Mouse (Mus musculus) C2C12 (cell line): ENCODE results near the gene Parpbp. TPM values are rescaled to one million over a fixed set of nuclear protein-coding genes. Genes with fewer than 3 reads are reported as not detected.

Experiments used
- H3K27me3 ChIP-seq: one replicate; pipeline ENCODE4 v1.6.1; 2011; ENCODE audit not compliant: control insufficient read depth, insufficient read depth, insufficient read length
- H3K36me3 ChIP-seq: one replicate; pipeline ENCODE4 v1.6.1; 2011; ENCODE audit not compliant: control insufficient read depth, insufficient read depth
- H3K4me3 ChIP-seq: one replicate; pipeline ENCODE4 v1.5.1; 2011; ENCODE audit warnings: mild to moderate bottlenecking, control low read depth; ENCODE audit not compliant: poor library complexity, insufficient read depth, severe bottlenecking
- H3K79me2 ChIP-seq: one replicate; pipeline ENCODE4 v1.6.1; 2011; ENCODE audit not compliant: control insufficient read depth, insufficient read depth
- H3K79me3 ChIP-seq: one replicate; pipeline ENCODE4 v1.6.1; 2011; ENCODE audit warnings: low read depth, control low read depth
- H3ac ChIP-seq: one replicate; pipeline ENCODE3; 2011; ENCODE audit warnings: low read depth; ENCODE audit not compliant: control insufficient read depth, insufficient read length
- CEBPB ChIP-seq: IDR thresholded peaks from one replicate; pipeline ENCODE4 v1.6.1; 2011; ENCODE audit warnings: low read depth, mild to moderate bottlenecking, control low read depth, moderate library complexity
- CTCF ChIP-seq: IDR thresholded peaks from one replicate; pipeline ENCODE4 v1.5.1; 2011; ENCODE audit not compliant: control insufficient read depth, insufficient read depth, insufficient read length
- FOSL1 ChIP-seq: IDR thresholded peaks from one replicate; pipeline ENCODE4 v1.8.0; 2011; ENCODE audit warnings: mild to moderate bottlenecking, low read length; ENCODE audit not compliant: poor library complexity, insufficient read depth, severe bottlenecking
- MAX ChIP-seq: IDR thresholded peaks from one replicate; pipeline ENCODE4 v1.6.1; 2011; ENCODE audit warnings: mild to moderate bottlenecking, control low read depth
- MYOD1 ChIP-seq: IDR thresholded peaks from one replicate; pipeline ENCODE4 v1.6.1; 2011; ENCODE audit warnings: low read depth; ENCODE audit not compliant: control insufficient read depth, insufficient read length
- MYOG ChIP-seq: IDR thresholded peaks from one replicate; pipeline ENCODE4 v1.6.1; 2011; ENCODE audit not compliant: control insufficient read depth, insufficient read length; ENCODE audit errors: extremely low read depth
- USF1 ChIP-seq: IDR thresholded peaks from one replicate; pipeline ENCODE4 v1.6.1; 2011; ENCODE audit warnings: low read depth, mild to moderate bottlenecking, control low read depth, moderate library complexity
- polyA plus RNA-seq: library from polyadenylated mRNA; unstranded; fragments of >200 nt; fragmentation: generic; extraction: Trizol; gene quantifications from one replicate; pipeline ENCODE4 v1.2.1, GENCODE M21; 2012; ENCODE audit warnings: missing spikeins

Gene Parpbp
- polyA plus RNA-seq, 1 experiment, result 4.7 TPM

- TF ChIP-seq CTCF (no peak), MAX (no peak), USF1 (no peak), MYOD1 (no peak), MYOG (no peak), FOSL1 (no peak), CEBPB (no peak)
- Histone ChIP-seq H3K79me3 (no peaks in the 10 kb centered on the region), H3ac (no peak within 1 kb of the TSS), H3K79me2 (no peaks in the 10 kb centered on the region), H3K27me3 (no peaks in the 10 kb centered on the region), H3K36me3 (peaks cover 27% of the 10 kb centered on the region), H3K4me3 (no peak within 1 kb of the TSS)
Observed at GRCm38 (mm10) chr10:88090772-88091171, 56.0 kb downstream of the Parpbp start, which contains the start of gene Pmch. TSS of gene Pmch (plus strand) at chr10:88091072.

GRCm38 (mm10) chr10:88067377-88067776 lies 79.4 kb downstream of the Parpbp start:
- no peak overlapping the region for H3K4me3 ChIP-seq
- no peaks in the 10 kb centered on the region for H3K36me3 ChIP-seq
- H3K79me2 ChIP-seq, result no peaks in the 10 kb centered on the region
- no peak overlapping the region for H3ac ChIP-seq
- no peaks in the 10 kb centered on the region for H3K79me3 ChIP-seq
- H3K27me3 ChIP-seq, result no peaks in the 10 kb centered on the region
- TF ChIP-seq CTCF (no peak), CEBPB (no peak), FOSL1 (no peak)

DNA sequence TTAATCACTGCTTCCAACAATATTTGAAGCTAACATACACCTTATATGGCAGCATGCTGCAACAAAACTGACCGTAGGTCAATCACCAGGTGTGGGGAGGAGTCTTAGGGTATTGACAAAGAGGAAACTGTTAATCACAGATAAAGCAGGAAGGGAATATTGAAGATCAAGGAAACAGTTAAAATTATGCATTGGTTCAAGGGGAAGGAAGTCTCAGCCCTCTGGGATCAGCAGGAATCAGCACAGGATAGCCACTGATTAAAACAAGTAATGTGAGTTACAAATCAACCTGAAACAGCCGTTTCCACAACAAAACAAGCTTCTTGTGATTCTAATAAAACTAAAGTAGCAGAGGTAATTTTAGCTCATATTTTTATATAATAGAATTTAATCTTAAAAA lies 81.9 kb downstream of the Parpbp start:
- TF ChIP-seq USF1 (no peak), MAX (no peak), MYOD1 (no peak), MYOG (no peak), CEBPB (no peak), FOSL1 (no peak), CTCF (no peak)
- no peak overlapping the region for H3K4me3 ChIP-seq
- no peaks in the 10 kb centered on the region for H3K27me3 ChIP-seq
- H3K36me3 ChIP-seq, result no peaks in the 10 kb centered on the region
- no peaks in the 10 kb centered on the region for H3K79me3 ChIP-seq
- H3K79me2 ChIP-seq, result no peaks in the 10 kb centered on the region
- H3ac ChIP-seq, result no peak overlapping the region

DNA sequence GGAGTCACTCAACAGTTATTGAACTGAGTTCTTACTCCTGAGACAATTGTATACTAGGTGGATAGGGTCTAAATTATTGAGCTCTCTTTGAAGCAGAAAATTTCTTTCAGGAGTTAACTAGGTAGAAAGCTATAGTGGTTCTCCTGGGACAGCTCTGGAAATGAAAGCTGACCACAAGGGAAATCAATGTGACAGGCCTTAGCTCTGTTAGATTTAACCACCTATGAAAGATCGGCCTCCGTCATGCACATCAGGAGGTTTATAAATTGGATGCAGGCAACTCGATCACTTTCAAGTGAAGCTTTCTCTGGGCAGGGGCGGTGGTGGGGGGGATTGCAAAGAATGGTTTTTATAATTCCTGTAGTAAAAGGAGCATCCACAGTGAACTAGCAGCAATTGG lies 83.3 kb downstream of the Parpbp start:
- Histone ChIP-seq H3K27me3 (no peaks in the 10 kb centered on the region), H3K79me2 (no peaks in the 10 kb centered on the region), H3K4me3 (no peak overlapping the region), H3ac (no peak overlapping the region), H3K36me3 (no peaks in the 10 kb centered on the region), H3K79me3 (no peaks in the 10 kb centered on the region)
- no peak for TF ChIP-seq FOSL1

DNA sequence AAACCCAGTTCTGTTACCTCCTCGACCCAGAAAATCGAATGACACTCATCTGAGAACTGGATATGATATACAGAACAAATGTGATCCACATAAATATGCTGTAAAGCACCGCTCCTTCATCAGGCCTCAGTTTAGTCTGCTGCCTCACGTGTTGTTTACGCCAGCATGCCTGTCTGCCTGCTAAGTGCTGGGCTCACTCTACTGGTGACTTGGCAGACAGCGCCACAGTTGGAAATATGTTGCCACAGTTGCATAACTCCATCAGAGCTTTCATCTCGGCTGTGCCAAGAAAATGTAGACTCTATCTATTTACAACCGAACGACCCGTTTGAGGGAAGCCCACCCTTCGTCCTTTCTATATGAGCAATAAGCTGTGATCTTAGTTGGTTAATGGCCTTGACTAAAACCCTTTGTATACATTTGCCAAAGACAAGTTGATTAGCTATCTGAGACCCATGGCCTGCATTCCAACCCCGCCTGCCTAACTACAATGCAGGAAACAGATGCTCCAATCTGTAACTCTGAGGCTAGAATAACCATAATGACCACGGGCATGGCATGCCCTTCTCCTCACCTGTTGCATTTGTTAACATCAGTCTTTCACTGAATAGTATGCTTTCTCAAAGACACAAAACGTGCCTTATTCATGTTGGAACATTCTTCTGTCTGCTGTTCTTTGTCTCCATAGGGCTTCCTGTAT lies 89.6 kb downstream of the Parpbp start:
- Histone ChIP-seq H3ac (no peak overlapping the region), H3K4me3 (no peak overlapping the region), H3K79me2 (no peaks in the 10 kb centered on the region), H3K36me3 (no peaks in the 10 kb centered on the region), H3K27me3 (no peaks in the 10 kb centered on the region), H3K79me3 (no peaks in the 10 kb centered on the region)
- TF ChIP-seq MAX (no peak), MYOD1 (no peak), MYOG (no peak), CTCF (no peak), USF1 (no peak), FOSL1 (no peak), CEBPB (no peak)

DNA sequence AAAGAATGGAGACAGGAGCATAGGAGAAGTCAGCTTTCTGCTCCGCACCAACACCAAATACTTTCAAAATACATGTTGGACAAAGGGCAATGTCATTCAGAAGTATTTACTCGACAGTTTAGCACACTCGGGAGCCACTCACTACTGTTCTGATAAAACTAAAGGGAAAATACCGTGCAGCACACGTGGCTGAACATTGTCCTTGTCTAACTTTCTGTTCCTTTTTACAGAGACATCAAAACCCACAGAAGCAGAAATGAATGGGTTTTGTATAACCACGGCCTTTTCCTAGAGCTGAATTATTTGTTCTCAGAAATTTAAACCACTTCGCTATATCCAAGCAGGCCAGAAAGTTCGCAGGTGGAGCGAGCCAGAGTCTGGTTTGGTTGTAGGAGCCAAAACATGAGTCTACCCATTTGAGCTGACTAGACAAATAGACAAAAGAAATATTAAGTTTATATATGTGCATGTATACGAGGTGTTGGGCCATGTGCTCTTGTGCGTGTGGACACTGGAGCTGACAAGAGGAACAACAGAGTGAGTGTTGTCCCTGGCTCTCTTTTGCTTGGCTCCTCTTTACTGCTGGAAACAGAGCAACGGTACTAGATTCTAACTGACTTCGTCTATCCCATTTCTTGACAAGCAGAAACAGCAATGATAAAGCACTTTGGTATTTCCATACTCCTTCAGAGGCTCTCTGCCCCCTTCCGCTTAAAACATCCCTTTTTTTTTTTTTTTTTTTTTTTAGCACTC lies 92.3 kb downstream of the Parpbp start:
- Histone ChIP-seq H3K27me3 (no peaks in the 10 kb centered on the region), H3K36me3 (no peaks in the 10 kb centered on the region), H3K4me3 (no peak overlapping the region), H3K79me2 (no peaks in the 10 kb centered on the region), H3ac (no peak overlapping the region), H3K79me3 (no peaks in the 10 kb centered on the region)
- no peak for TF ChIP-seq MYOG
